Mouse (Mus musculus): ENCODE data around the gene Gm44502.

DNA sequence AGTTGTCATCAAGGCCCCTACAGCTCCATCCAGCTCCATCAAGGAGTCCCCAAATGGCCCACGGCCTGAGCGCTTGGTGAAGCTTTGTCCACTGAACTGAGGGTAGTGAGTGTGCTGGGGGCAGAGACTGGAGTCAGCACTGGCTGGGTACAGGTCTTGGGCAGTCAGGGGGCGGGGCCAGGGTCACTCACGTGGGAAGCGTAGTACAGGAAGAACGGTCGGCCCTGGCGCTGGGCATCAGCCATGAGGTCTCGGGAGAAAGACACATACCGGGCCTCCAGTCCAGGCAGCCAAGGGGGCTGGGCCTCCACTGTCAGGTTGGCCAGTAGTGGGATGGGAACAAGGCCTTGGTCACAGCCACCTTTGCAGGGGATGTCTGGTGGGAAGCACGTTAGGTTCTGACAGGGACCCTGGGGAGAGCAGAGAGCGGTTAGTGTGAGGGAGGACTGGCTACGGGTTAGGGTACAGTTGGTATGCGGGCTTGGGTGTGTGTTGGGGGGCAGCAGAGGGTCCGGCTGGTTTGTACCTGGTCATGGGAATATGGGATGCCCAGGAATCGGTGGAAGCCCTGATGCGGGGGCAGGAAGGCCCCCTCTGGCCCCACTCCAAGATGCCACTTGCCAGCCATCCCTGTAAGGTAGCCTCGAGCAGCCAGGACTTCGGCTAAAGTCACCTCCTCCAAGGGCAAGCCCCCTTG lies 45.2 kb upstream of the Gm44502 start:
- no peak for TF ChIP-seq TAL1 (IDR thresholded peaks at IDR 0.05; ENCODE audit: low read length)
- TF ChIP-seq GATA1 (IDR thresholded peaks at IDR 0.05; ENCODE audit: low read length), result no peak
